Comparison of ENCODE assay signal across 24 mouse cellular contexts in the genomic region with DNA sequence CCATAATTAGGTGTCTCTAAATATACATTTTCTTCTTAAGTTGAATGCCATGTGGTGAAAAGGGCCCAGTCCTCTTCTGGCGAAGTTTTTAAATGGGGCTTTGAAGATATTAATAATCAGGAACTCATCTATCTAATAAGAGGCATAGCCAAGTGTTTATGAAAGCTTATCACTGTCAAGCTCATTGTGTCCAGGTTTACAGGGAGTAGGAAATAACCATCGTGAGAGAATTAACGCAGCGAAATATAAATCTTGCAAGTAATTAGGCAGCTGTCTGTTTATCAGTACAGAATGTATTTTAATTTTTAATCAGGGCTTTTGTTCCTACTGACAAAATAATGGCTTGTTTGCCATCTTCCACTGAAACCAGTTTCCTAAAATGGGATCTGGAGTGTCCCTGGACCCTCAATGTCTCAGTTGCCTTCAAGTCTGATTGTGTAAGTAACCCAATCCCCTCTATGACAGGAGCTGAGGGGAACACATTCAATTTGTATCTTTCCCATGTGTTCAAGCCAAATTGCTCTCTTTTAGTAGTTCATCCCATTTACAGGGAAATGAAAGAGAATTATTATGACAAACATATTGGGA.
A peak's percentile ranks its signal among the peaks of the same experiment; 100 is the strongest.
DNase-seq lines count a peak whose midpoint lies in the region; ATAC-seq and TF ChIP-seq lines count a peak whose summit lies in the region.
"Had no signal": no experiment of that assay in that cellular context is flagged by ENCODE, and none has a peak within 500 bp of the region (broad histone marks: within the 10 kb centered on the region; RNA-seq: fewer than 3 reads in every experiment).

No protein-coding gene starts in this region.

- no peaks in the 10 kb centered on the region for H3K27me3 ChIP-seq in forebrain, embryonic 13.5 days
- peaks cover 12% of the 10 kb centered on the region; the same call in 1 of the 2 replicates for H3K27me3 ChIP-seq in forebrain, embryonic 12.5 days
- no peaks in the 10 kb centered on the region for H3K27me3 ChIP-seq in forebrain, embryonic 15.5 days
- H3K27me3 ChIP-seq in forebrain, embryonic 11.5 days (ENCODE audit: control insufficient read depth, insufficient read depth, low read length) = peaks cover 7% of the 10 kb centered on the region; the same call in 1 of the 2 replicates
- H3K27me3 ChIP-seq in forebrain, postnatal 0 days (ENCODE audit: insufficient read depth, low read length) = no peaks in the 10 kb centered on the region
- H3K27me3 ChIP-seq: CH12.LX; embryonic facial prominence, embryonic 12.5 days; Patski had no signal

- no peaks in the 10 kb centered on the region for H3K36me3 ChIP-seq in forebrain, embryonic 13.5 days (ENCODE audit: poor library complexity, severe bottlenecking)
- no peaks in the 10 kb centered on the region for H3K36me3 ChIP-seq in forebrain, embryonic 12.5 days (replicated peaks)
- no peaks in the 10 kb centered on the region for H3K36me3 ChIP-seq in forebrain, embryonic 15.5 days
- no peaks in the 10 kb centered on the region for H3K36me3 ChIP-seq in forebrain, embryonic 11.5 days (ENCODE audit: control insufficient read depth, insufficient read depth, low read length)
- no peaks in the 10 kb centered on the region for H3K36me3 ChIP-seq in forebrain, postnatal 0 days (ENCODE audit: insufficient read depth)
- H3K36me3 ChIP-seq: embryonic facial prominence, embryonic 10.5 days; embryonic facial prominence, embryonic 12.5 days; G1E had no signal

- no peak overlapping the region for H3K27ac ChIP-seq in forebrain, embryonic 13.5 days
- no peak overlapping the region for H3K27ac ChIP-seq in forebrain, embryonic 12.5 days
- H3K27ac ChIP-seq in forebrain, embryonic 15.5 days (replicated peaks) = no peak overlapping the region
- no peak overlapping the region for H3K27ac ChIP-seq in forebrain, embryonic 11.5 days (ENCODE audit: low read depth, low read length)
- no peak overlapping the region for H3K27ac ChIP-seq in forebrain, postnatal 0 days (ENCODE audit: low read depth, low read length)
- H3K27ac ChIP-seq: embryonic facial prominence, embryonic 10.5 days; embryonic facial prominence, embryonic 12.5 days had no signal

- 71% methylated on average over 4 of the region's 4 CpGs for WGBS in forebrain, embryonic 13.5 days
- WGBS in forebrain, embryonic 12.5 days = 75% methylated on average over 4 of the region's 4 CpGs
- 41% methylated on average over 4 of the region's 4 CpGs for WGBS in forebrain, embryonic 15.5 days
- 86% methylated on average over 4 of the region's 4 CpGs for WGBS in forebrain, embryonic 11.5 days
- WGBS in forebrain, postnatal 0 days = 46% methylated on average over 4 of the region's 4 CpGs

- TF ChIP-seq CTCF in forebrain, postnatal 0 days (IDR thresholded peaks at IDR 0.05; ENCODE audit: low read depth) = no peak

- ATAC-seq in forebrain, embryonic 13.5 days = peak; percentile 78; the same call in 1 of the 2 replicates
- no peak for ATAC-seq in forebrain, embryonic 12.5 days (ENCODE audit: low FRiP score)
- peak; percentile 55; the same call in 1 of the 2 replicates for ATAC-seq in forebrain, embryonic 15.5 days (replicated peaks)
- no peak for ATAC-seq in forebrain, embryonic 11.5 days (replicated peaks; ENCODE audit: low FRiP score)
- peak; percentile 40; the same call in 1 of the 2 replicates for ATAC-seq in forebrain, postnatal 0 days
- ATAC-seq: activated CD4-positive, CD25-positive, alpha-beta regulatory T cell, adult 4 months; CD4-positive, CD25-positive, alpha-beta regulatory T cell, adult 4 months; Patski had no signal

- no peak overlapping the region for H3K4me3 ChIP-seq in forebrain, embryonic 13.5 days
- no peak overlapping the region for H3K4me3 ChIP-seq in forebrain, embryonic 12.5 days (replicated peaks)
- H3K4me3 ChIP-seq in forebrain, embryonic 15.5 days = no peak overlapping the region
- H3K4me3 ChIP-seq in forebrain, embryonic 11.5 days (ENCODE audit: low read depth, low read length) = no peak overlapping the region
- H3K4me3 ChIP-seq in forebrain, postnatal 0 days (ENCODE audit: low read depth, low read length) = no peak overlapping the region
- H3K4me3 ChIP-seq: embryonic facial prominence, embryonic 10.5 days; embryonic facial prominence, embryonic 12.5 days had no signal

- H3K9me3 ChIP-seq in forebrain, embryonic 13.5 days (replicated peaks) = no peaks in the 10 kb centered on the region
- no peaks in the 10 kb centered on the region for H3K9me3 ChIP-seq in forebrain, embryonic 12.5 days
- H3K9me3 ChIP-seq in forebrain, embryonic 15.5 days = no peaks in the 10 kb centered on the region
- H3K9me3 ChIP-seq in forebrain, embryonic 11.5 days (ENCODE audit: control insufficient read depth, low read length) = no peaks in the 10 kb centered on the region
- H3K9me3 ChIP-seq in forebrain, postnatal 0 days (ENCODE audit: low read length) = no peaks in the 10 kb centered on the region
- H3K9me3 ChIP-seq: embryonic facial prominence, embryonic 10.5 days; embryonic facial prominence, embryonic 12.5 days had no signal

- H3K9ac ChIP-seq in forebrain, embryonic 13.5 days = no peak overlapping the region
- no peak overlapping the region for H3K9ac ChIP-seq in forebrain, embryonic 12.5 days
- H3K9ac ChIP-seq in forebrain, embryonic 15.5 days (replicated peaks) = no peak overlapping the region
- no peak overlapping the region for H3K9ac ChIP-seq in forebrain, embryonic 11.5 days (ENCODE audit: low read length)
- H3K9ac ChIP-seq in forebrain, postnatal 0 days = no peak overlapping the region
- H3K9ac ChIP-seq: embryonic facial prominence, embryonic 12.5 days had no signal

- no peaks in the 10 kb centered on the region for H3K4me1 ChIP-seq in forebrain, embryonic 13.5 days
- no peaks in the 10 kb centered on the region for H3K4me1 ChIP-seq in forebrain, embryonic 12.5 days
- no peaks in the 10 kb centered on the region for H3K4me1 ChIP-seq in forebrain, embryonic 15.5 days
- H3K4me1 ChIP-seq in forebrain, embryonic 11.5 days (replicated peaks; ENCODE audit: control insufficient read depth, insufficient read depth, low read length) = no peaks in the 10 kb centered on the region
- no peaks in the 10 kb centered on the region; the same call in 1 of the 2 replicates for H3K4me1 ChIP-seq in forebrain, postnatal 0 days (ENCODE audit: insufficient read depth)
- H3K4me1 ChIP-seq: embryonic facial prominence, embryonic 10.5 days; embryonic facial prominence, embryonic 12.5 days had no signal

- no peak overlapping the region for H3K4me2 ChIP-seq in forebrain, embryonic 13.5 days
- H3K4me2 ChIP-seq in forebrain, embryonic 12.5 days = no peak overlapping the region
- no peak overlapping the region for H3K4me2 ChIP-seq in forebrain, embryonic 15.5 days (replicated peaks)
- no peak overlapping the region for H3K4me2 ChIP-seq in forebrain, embryonic 11.5 days (ENCODE audit: low read depth, low read length, severe bottlenecking)
- H3K4me2 ChIP-seq in forebrain, postnatal 0 days (ENCODE audit: low read depth) = no peak overlapping the region
- H3K4me2 ChIP-seq: embryonic facial prominence, embryonic 12.5 days had no signal

- DNase-seq in forebrain, embryonic 11.5 days (ENCODE audit: low spot score) = no peak
- no peak for DNase-seq in forebrain, postnatal 0 days
- DNase-seq in embryo, embryonic 9.5 days (ENCODE audit: extremely low spot score) = no peak
- DNase-seq: adrenal gland, adult 8-10 months; adrenal gland, postnatal 14 days; adrenal gland, postnatal 36 days; B cell, adult 2 months; cerebellum, adult 11 months; cerebellum, adult 18-20 months; cerebellum, adult 8-10 months; cerebellum, adult 9-11 months; cerebellum, postnatal 14 days; cerebellum, postnatal 36 days; embryo, embryonic 11 days had no signal

Comparison
In these comparisons a context has a peak if more than half of its experiments do, and no peak if none do; other contexts are left out.
1. ATAC-seq: peak in forebrain, embryonic 13.5 days (single experiment), forebrain, embryonic 15.5 days (single experiment) and forebrain, postnatal 0 days (single experiment); none in forebrain, embryonic 12.5 days (single experiment) and forebrain, embryonic 11.5 days (single experiment).